Mouse (Mus musculus) kidney, adult 8-10 months (tissue): ENCODE data around the gene Mcee.

ENCODE experiments used
- DNase-seq, 2 experiments: peaks; one replicate each; pipeline ENCODE4 v3.0.0; 2022

Mcee gene

GRCm38 (mm10) chr7:64392122-64392818, at the start of gene Mcee, which contains the start of gene Mphosph10:
Mcee (plus strand) TSS chr7:64392607.
Mphosph10 (minus strand) TSS chr7:64392268.
- DNase-seq, result peak; percentile 97 to 99

- peak in 1 of 2 experiments; percentile 57 for DNase-seq
Observed at GRCm38 (mm10) chr7:64347813-64348212, 44.6 kb upstream of the Mcee start.

DNA sequence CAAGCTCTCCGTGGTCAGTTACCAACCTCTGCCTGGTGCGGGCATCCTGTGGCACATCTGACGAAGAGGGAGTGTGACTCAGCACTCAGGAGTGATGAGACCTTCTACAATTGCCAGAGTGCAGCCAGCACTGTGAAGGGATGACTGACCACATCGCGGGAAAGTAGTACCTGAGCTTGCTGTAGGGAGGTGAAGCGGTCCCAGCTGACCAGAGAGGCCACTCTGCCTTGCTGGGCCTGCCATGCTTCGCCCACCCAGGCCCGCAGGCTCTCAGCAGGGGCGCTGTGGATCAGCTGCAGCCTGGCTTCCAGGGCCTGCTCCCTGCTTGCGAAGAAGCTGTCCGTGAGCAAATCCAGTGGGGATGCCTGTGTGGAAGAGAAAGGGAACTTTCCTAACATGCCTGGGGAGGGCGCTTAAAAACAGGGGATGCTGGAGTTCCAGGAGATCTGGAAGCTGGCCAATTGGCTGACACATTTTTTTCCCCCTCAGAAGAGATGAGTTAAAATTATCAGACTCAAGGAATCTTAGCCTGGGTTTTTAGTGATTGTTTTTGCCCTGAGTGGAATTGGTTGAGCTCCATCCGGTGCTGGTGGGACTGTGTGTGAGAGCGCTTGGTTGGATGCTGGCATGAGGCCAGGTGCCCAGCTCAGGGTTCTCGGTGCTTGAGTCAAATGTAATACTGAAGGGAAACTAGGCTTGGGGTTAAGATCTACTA, 43.1 kb upstream of the Mcee start:
- no peak for DNase-seq

DNA sequence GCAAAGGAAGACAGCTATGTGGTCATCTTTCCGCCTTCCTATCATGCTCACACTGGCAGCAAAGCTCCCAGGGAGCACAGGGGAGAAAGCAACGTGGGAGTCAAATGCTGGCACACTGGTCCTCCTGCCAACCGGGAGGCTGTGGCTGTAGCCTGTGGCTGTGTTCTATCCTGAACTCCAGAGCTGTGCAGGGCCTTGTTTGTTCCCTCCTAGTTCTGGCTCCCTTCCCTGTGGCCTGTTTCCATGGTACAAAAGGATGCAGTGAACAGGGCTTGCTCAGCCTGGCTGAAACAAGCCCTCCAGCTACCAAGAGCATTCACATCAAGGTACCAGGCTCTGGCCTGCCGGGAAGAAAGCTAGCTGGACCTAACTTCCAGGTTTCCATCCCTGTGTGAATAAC, 41.3 kb upstream of the Mcee start:
- DNase-seq, result peak; percentile 38 to 49

- no peak for DNase-seq
Observed at GRCm38 (mm10) chr7:64354206-64354605, 38.2 kb upstream of the Mcee start.

DNA sequence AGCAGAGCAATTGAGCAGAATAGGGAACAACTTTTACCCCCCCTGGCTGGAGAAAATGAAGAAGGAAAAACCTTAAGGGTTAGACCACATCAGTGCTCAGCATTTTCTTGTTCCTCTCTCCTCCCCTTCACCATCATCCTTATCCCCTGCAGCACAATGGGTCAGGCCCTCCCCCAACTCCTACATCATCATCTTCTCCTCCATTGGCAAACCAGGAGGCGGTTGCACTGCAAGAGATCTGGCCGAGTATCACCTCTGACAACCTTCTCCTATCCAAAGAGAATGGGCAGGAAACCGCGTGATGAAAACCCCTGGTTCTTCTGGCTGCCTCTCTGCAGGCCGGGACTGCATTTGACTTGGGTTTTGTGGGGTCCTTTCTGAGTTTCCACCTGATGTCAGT, 35.7 kb upstream of the Mcee start:
- no peak for DNase-seq

- peak; percentile 38 to 57 for DNase-seq
Observed at GRCm38 (mm10) chr7:64357405-64357804, 35.0 kb upstream of the Mcee start.

DNA sequence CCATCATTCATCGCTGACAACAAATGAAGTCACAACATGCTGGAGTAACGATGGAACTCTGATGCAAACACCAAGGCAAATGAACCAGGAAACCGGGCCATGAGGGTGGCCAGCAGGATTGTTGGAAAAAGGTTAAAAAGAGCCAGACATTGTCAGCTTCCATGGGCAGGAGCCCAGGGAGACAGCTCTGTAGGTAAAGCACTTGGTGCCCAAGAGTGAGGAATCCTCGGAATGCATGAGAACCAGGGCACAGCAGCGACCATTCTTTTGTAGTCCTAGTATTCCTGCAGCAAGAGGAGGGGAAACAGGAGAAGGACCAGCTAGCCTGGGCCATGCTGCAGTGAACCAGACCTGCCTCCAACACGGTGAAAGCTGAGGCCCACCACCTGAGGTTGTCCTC, 33.7 kb upstream of the Mcee start:
- DNase-seq, result no peak

DNA sequence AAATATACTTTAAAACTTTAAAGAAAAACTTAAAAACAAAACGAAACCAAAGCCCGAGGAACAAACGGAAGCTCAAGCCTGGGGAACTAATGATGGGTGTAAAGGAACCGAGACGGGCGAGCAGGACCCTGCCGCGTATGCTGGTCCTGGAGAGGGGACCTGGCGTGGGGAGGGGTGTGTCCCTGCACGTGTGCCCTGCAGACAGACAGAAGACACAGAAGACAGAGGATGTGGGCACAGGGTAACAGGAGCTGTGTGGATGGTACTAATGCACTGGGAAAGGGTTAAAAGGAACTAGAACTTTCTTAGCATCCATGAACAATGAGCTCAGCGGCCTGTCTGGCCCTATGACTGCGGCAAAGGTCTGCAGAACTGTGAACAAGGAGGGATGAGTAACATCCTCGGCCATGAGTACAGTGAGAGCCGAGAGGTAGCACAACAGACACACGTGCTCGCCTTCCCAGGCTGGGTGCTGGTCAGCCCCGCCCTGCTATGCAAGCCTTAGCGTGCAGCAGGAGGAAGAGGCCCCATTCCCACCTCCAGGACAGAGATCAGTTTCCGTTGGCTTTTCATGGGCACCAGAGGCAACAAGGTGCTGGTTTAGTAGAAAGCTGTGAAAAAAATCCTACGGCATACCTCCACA, 32.3 kb upstream of the Mcee start:
- no peak for DNase-seq

GRCm38 (mm10) chr7:64360586-64360945, 31.8 kb upstream of the Mcee start:
- no peak for DNase-seq

DNA sequence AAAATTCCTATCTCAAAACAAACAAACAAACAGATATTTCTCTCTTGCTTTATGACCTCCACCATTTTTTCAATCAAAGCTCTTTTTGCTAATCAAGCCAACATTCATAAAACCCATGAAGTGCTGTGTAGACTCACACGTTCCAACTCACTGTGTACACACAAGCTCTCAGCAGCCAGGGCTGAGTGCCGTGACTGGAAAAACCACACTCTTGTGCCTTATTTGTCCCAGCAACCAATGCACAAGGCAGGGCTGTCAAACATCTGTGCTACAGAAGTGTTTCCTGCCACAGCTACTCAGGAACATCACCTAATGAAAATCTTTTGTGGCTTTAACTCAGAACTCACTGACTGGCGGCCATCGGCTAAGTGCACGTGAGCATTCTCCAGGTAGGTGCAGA, 26.5 kb upstream of the Mcee start:
- DNase-seq, result no peak

DNA sequence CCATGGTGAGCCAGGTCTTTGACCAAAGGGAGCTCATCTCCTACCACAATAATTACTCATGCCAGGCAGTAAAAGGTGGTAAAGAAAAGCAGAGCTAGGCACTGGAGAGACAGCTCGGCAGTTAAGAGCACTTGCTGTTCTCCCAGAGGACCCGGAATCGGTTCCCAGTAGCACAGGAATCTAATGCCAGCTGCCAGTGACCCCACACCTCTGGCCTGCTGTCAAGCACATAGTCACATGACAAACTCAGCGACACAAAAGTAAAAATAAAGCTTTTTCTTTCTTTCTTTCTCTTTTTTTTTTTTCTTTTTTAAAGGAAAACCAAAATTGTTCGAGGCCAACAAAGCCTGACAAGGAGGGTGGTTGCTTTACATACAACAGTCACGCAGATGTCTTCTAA, 22.6 kb upstream of the Mcee start:
- DNase-seq, result no peak

DNA sequence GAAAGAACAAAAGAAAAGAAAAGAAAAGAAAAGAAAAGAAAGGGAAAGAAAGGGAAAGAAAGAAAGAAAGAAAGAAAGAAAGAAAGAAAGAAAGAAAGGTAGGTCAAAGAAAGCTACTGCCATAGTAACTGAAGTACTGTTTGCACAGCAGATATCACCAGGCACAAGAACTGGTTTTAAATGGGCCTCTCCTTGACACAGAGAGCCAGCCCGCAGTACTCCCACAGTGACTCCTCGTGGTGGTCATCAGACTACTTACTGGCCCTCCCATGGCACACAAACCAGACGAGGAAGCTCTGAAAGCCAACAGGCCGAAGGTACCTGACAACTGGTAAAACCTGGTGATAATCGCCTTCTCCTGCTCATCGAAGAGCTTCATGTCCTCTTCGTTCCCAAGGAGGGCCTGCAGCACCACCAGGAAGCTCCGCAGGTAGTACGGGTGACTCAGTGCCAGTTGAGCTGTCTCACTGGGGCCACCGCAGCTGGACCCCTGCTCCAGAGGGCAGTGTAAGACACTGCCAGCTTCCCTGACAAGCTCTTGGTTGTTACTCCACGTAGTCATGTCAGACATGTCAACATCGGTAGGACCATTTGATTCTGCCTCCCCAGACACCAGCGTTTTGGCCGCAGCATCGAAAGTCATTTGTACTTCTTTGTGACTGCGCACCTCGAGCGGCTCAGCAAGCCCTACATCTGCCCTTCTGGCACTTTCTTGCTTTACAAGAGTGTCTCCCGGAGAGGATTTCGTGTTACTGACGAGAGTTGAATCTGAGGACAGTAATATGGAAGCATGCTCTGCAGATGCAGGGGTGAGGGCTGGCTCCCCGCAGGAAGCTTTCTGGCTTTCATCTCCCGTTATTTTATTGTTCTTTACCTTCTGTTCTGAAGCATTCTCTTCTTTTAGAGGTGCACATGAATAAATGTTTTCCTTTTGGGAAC, 20.2 kb upstream of the Mcee start:
- no peak for DNase-seq

DNA sequence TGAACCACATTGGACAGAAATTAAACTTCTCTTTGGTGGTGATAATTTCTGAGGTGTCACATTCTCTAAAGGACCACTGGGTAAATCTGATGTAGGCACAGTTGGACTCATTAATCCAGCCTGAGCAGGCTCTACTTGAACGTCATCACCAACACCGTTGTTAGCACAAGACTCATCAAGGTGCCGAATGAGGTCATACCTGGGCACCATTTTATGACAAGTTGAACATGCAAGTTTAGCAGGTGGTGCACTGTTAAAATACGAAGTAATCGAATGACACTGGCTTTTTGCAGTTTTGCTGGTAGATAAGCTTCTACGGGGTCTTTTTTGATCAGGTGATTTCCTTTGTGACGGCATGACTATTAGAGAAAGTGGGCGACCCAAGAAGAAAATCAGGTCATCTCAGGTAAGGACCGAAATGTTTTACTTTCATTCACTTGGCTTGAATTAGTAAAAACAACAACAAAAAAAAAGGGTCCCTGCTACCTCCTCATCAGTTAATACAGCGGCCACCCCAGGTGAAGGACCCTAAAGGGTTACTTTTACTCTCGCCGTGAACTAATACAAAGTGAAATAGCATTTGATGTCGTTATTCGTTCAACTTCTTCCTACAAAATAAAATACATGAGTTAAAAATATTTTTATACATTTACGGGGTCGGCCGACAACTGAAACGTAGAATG, 19.1 kb upstream of the Mcee start:
- DNase-seq, result no peak

DNA sequence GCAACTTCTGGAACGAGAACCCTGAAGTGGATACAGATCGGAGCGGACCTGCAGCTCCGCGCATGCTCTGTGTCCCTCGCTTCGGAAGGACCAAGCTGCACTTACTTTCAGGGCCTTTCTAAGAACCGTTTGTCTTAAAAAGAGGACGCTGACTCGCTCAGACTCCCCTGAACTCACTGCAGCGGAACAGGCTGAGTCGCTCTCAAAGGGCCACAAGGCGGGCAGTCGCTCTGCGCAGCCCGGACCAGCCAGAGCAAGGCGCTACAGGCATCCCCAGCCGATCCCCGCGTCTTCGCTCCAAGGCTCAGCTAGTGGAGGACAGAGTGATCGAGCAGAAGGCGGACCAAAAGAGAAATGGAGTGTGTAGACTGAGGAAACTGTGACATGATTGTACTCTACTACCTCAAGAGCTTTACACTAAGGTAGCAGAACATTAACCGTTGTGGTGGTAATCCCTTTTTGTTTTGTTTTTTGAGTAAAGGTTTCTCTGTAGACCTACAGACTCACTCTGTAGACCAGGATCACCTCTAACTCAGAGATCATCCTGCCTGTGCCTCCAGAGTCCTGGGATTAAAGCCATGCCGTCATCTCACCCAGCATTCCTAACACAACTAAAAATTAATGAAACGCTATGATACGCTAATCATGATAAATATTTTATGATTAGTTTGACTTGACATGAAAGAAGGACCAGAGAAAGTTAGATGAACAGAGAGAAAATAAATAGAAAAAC, 18.4 kb upstream of the Mcee start, which contains the start of gene Fan1:
Fan1 (minus strand) TSS at position 266 of the 733 bp plus-strand sequence.
- DNase-seq, result peak; percentile 82 to 91

GRCm38 (mm10) chr7:64391479-64391878, 928 bp upstream of the Mcee start:
- DNase-seq, result peak in 1 of 2 experiments; percentile 4

DNA sequence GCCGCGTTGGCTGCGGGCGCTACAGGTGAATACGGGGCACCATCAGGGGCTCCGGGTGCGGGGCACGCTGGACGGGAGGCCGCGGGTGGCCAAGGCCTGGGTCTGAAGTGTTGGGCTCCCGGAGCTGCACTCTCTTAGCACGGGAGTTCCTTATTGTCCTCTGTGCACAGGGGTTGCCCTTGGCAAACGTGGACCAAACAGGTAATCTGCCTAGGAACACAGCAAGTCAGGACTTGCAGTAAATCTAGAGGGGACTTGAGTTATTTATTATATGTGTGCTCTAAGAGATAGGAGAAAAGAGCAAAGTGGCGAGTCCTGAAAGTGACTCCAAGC, 378 bp downstream of the Mcee start:
- DNase-seq, result no peak

DNA sequence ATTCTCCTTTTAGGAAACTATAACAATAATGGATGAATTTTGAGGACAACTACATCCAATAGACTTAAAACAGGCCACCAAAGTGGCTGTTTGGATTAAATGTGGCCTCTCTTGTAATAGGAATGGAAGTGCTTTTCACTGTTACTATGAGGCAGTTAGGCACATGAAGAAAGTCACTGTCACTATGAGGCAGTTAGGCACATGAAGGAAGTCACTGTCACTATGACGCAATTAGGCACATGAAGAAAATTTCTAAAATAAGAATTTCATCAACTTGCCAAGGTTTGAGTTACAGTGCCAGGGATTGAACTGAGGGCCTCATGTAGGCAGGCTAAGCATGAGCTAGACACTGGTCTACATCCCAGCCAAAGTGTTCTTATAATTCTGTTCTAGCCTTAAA, 8.3 kb downstream of the Mcee start:
- no peak for DNase-seq

DNA sequence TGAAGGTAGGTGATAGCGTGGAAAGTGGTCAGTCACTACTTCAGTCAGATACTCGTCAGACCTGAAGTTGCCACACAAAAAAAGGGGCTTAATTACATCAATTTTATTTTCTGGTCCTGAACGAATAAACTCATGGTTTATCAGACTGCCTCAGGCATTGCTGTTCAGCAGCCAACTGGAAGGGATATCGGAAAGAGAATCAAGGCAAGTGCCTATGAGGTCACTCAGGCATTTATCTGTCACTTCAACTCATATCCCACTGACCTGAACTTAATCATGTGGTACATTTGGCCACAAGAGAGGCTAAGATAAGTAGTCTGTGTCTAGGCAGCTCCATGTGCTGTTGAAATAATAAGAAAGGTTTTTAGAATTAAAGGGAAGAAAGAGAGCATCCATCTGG, 10.0 kb downstream of the Mcee start:
- no peak for DNase-seq

DNA sequence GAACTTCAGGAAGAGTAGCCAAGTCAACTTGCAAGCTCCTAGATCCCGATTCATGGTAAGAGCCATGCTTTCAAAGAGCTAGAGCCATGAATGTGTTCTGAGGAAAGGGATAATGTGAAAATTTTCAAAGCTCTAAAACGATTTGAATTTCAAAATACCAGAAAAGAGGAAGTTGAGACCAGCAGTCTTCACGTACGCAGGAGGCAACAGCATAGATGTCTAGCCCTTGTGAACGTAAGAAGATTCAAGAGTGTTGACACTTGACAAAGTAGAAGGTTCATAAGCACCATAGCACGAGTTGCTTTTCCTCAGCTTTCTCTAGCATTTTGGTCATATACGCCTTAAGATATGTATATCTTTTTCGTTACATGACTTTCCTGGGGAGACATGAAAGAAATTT, 11.6 kb downstream of the Mcee start:
- DNase-seq, result no peak

- no peak for DNase-seq
Observed at GRCm38 (mm10) chr7:64424861-64425260, 32.5 kb downstream of the Mcee start.
